Mouse (Mus musculus) c-Kit-negative CD71-positive TER-119-positive erythroid progenitor cells, embryonic 14.5 days (primary cell): ENCODE measurements around the gene Pou5f1.

Experiments used
- DNase-seq: peaks from one replicate; pipeline ENCODE4 v3.0.0-alpha.2; 2013; ENCODE audit warnings: low read depth, low spot score

The Pou5f1 gene

DNA sequence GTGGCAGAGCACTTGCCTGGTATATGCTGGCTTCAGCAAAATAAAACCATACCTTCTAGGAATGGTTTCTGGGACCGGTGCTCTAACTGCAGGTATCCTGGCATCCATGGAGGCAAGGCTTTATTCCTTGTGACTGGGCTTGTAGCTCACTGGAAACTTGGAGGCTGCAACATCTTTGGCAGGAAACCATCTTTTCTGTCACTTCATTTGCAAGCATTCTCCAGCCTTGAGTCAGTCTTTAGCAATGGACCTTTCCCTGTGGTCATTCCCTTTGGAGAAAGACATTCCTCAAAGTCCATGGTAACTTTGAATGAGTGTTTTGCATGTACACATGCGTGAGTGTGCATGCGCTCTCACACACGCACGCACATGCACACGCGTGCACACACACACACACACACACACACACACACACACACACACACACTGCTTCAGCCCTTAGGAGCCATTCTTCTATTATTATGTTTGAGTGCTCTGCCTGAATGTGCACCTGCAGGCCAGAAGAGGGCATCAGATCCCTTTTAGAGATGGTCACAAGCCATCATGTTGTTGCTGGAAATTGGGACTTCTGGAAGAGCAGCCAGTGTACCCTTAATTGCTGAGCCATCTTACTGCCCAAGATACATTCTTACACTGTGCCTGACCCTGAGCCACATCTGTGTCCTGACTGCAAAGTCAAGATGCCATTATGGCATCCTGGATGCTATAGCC is 7.3 kb downstream of the Pou5f1 start:
- no peak for DNase-seq

DNA sequence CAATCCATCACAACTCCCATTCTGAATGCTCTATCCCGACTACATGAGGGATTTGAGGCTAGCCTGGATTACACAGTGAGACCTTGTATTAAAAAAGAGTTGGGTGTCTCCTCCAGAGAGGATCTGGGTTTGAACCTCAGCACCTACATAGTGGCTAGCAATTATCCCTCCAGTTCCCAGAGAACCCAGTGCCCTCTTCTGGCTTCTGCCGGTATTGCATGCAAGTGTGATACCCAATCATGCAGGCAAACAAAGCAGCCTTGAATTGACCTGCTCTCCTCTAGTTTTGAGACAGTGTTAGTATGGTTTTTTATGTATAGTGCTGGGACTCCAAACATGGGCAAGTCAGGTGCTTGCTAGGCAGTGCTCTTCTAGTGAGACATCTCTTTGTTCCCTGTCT is 8.1 kb downstream of the Pou5f1 start:
- peak; percentile 75 for DNase-seq

GRCm38 (mm10) chr17:35514756-35515155 is 8.9 kb downstream of the Pou5f1 start:
- no peak for DNase-seq

DNA sequence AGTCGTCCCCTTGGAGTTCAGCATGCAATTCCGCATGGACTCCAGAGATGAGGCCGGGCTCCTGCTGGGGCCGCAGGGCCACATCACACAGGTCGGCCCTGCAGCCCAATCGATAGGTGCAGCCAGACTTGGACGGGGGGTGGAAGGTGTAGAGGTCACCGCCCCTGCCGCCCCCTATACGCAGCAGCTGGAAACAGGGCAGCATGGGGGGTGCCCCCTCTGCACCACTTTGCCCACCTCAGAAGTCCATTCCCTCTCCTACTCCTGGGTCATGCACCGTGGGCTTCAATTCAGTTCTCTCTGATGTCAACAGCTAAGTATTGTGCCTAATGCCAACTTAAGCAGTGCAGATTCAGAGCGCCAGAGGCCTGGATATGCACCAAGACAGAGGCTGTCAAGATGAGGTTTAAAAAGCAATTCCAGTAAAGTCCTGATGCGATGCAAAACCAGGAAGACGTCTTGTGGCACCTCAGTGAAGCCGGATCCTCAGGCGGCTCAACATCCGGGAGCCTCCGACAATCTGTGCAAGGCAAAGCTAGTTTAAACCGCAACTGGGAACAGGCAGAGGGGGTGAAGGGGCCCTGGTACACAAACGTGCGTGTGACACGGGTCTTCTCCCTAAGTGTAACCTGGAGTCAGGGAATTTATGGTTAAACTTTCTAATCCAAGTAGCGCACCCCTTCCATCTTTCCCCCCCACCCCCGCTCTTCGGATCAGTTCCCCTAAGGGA is 10.3 kb downstream of the Pou5f1 start:
- DNase-seq: no peak

GRCm38 (mm10) chr17:35516652-35517500 is 11.1 kb downstream of the Pou5f1 start, which contains the start of the genes Tcf19 and Cchcr1:
TSS of gene Tcf19 (minus strand) at chr17:35516824.
TSS of gene Cchcr1 (plus strand) at chr17:35517100.
- peak; percentile 95 for DNase-seq

DNA sequence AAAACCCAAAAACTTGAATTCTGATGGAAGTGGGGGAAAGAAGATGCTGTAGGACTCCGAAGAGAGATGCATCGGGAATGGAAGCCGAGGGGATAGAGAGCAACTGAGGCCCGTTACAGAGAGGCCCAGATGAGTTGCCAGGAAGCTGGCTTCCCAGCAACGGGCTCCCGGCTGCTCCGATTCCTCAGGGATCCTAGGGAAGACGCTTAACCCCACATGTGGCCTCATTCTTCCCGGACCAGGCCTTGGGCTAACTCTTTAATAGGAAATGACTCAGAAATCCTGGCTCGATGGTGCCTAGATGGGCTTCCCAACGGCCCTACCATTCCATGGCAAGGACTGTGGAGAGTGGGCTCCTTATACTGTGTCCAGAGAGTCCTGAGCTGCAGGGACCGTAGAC is 11.7 kb downstream of the Pou5f1 start:
- DNase-seq: peak; percentile 19

- no peak for DNase-seq
Measured at GRCm38 (mm10) chr17:35524354-35524753, 18.5 kb downstream of the Pou5f1 start.

- no peak for DNase-seq
Measured at GRCm38 (mm10) chr17:35526644-35527043, 20.8 kb downstream of the Pou5f1 start.

DNA sequence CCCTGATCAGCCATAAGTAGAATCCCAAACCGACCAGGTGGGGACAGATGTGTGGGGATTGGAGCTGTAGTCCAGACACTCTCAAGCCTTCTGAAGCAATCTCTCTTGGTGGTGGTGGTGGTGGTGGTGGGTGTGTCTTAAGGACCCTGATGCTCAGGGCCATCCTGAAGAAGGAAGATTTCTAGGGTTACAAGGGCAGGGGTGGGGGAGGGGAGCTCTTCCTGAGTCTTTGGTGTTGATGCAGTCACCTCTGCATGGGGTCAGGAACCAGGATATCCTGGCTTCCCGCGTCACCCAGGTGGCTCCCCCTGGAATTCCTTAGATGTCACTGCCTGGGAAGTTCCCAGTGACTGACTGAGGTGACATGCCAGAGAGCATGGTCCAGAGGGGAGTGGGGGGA is 26.5 kb downstream of the Pou5f1 start:
- DNase-seq: no peak

GRCm38 (mm10) chr17:35532901-35533300 is 27.1 kb downstream of the Pou5f1 start, which contains the start of gene Psors1c2:
TSS of gene Psors1c2 (plus strand) at chr17:35533201.
- no peak for DNase-seq

- peak; percentile 43 for DNase-seq
Measured at GRCm38 (mm10) chr17:35534343-35534742, 28.5 kb downstream of the Pou5f1 start.

DNA sequence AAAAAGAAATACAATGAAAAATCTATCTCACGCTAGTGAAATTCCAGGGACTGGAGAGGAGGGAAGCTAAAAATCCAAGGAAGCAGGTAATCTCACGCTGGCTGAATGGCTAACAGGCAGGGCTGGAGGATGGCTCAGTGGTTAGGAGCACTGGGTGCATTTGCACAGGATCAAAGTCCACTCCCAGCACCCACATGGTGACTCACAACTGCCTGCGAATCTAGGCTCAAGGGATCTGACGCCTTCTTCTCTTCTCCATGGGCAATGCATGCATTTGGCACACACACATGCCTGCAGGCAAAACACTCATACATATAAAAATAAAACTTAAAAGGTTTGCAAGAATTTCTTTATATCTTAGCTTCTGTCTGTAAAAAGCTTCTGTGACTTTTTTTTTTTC is 31.6 kb downstream of the Pou5f1 start:
- no peak for DNase-seq

DNA sequence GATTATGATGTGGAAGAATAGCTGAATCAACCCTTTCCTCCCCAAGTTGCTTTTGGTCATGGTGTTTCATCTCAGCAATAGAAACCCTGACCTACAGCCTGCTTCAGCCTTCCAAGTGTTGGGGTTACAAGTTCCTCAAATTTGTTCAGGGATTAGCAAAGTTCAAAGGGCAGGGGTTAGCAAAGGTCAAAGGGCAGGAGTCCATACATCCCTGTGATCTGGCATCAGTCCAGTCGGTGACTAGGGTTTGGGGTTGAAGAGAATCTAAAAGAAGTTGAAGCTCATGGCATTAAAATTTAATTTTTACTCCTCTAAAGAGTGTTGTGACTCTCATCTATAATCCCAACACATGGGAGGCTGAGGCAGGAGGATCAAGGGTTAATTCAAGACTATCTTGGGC is 32.7 kb downstream of the Pou5f1 start:
- no peak for DNase-seq

DNA sequence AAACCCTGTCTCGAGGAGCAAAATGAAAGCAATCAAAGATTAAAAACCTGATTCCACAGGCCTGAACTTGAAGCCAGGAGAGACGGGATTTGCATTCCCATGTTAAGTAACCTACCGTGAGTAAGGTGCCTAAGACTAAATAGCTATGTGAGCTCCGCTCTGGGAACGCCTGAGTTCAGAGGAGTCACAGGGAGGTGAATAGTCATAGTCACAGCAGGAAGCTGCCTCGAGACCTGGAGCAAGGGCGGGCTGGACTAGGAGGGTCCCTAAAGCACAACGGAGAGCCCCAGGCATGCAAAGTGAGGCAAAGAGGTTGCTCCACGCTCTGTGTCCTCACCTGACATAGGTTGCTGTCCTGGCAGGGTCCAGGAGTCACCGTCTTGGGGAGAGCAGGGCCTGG is 33.7 kb downstream of the Pou5f1 start:
- no peak for DNase-seq

- no peak for DNase-seq
Measured at GRCm38 (mm10) chr17:35542761-35543411, 37.1 kb downstream of the Pou5f1 start.

GRCm38 (mm10) chr17:35543412-35543861 is 37.6 kb downstream of the Pou5f1 start:
- DNase-seq: no peak

GRCm38 (mm10) chr17:35544001-35544400 is 38.2 kb downstream of the Pou5f1 start:
- no peak for DNase-seq

- DNase-seq: peak; percentile 28
Measured at GRCm38 (mm10) chr17:35544680-35545079, 38.9 kb downstream of the Pou5f1 start.

GRCm38 (mm10) chr17:35547465-35547864 is 41.6 kb downstream of the Pou5f1 start:
- DNase-seq: no peak

DNA sequence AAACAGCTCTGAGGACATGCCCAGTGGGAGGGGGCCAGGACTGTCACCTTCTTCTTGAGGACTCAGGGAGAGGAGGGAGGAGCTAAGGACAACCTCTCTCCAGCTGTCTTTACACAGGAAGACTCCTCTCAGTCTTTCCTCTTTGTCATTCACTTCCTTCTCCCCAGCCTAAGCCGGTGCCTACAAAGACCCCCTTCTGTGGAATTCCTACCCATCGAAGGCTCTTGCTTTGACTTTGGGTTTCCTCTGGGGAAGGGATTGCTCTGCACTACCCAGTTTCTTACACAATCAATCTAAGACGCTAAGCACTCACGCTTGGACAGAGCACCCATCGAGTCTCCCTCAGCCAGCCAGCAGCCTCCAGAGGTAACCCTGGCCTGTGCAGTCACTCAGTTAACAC is 42.8 kb downstream of the Pou5f1 start:
- DNase-seq: no peak

- DNase-seq: no peak
Measured at GRCm38 (mm10) chr17:35549437-35550142, 43.8 kb downstream of the Pou5f1 start.
